Mouse (Mus musculus) limb, embryonic 12.5 days (tissue): Measurements from ENCODE around the gene Phb. TPM values are rescaled to one million over a fixed set of nuclear protein-coding genes. Genes with fewer than 3 reads are reported as not detected.

Experiments used
- ATAC-seq: fragments of 200-750 bp; cut with Nextera tagmentation; 2 replicates; pipeline ENCODE4 v1.8.0; 2017; ENCODE audit warnings: low read depth, moderate TSS enrichment; ENCODE audit not compliant: insufficient number of reproducible peaks, insufficient read depth, low FRiP score, low TSS enrichment
- H3K27ac ChIP-seq: fragments of 300-500 bp; sonication (generic); 2 replicates; pipeline ENCODE4 v1.5.1; 2016; ENCODE audit warnings: mild to moderate bottlenecking, moderate library complexity
- H3K27me3 ChIP-seq: fragments of 300-500 bp; sonication (generic); 2 replicates; pipeline ENCODE4 v1.6.1; 2016; ENCODE audit warnings: mild to moderate bottlenecking, moderate library complexity
- H3K36me3 ChIP-seq: fragments of 300-500 bp; sonication (generic); 2 replicates; pipeline ENCODE4 v1.6.1; 2016; ENCODE audit warnings: mild to moderate bottlenecking, moderate library complexity
- H3K4me1 ChIP-seq: fragments of 300-500 bp; sonication (generic); replicated peaks from 2 replicates; pipeline ENCODE4 v1.6.1; 2016
- H3K4me2 ChIP-seq: fragments of 300-500 bp; sonication (generic); 2 replicates; pipeline ENCODE4 v1.6.1; 2016; ENCODE audit warnings: mild to moderate bottlenecking, moderate library complexity
- H3K4me3 ChIP-seq: fragments of 300-500 bp; sonication (generic); replicated peaks from 2 replicates; pipeline ENCODE4 v1.5.1; 2016; ENCODE audit warnings: mild to moderate bottlenecking
- H3K9ac ChIP-seq: fragments of 300-500 bp; sonication (generic); replicated peaks from 2 replicates; pipeline ENCODE4 v1.6.1; 2016; ENCODE audit warnings: mild to moderate bottlenecking, moderate library complexity
- H3K9me3 ChIP-seq: fragments of 300-500 bp; sonication (generic); 2 replicates; pipeline ENCODE4 v1.6.1; 2016; ENCODE audit warnings: mild to moderate bottlenecking, moderate library complexity
- WGBS: fragments of 180-500 bp; shearing (Covaris S2); methylation state at CpG from one replicate; pipeline ENCODE4 v1.1.7; 2016; 5-methylcytosine and 5-hydroxymethylcytosine counted together
- polyA plus RNA-seq: library from polyadenylated mRNA; unstranded; fragments of >200 nt; fragmentation: Nextera tagmentation; extraction: Ambion mirVana; gene quantifications from 2 replicates; pipeline ENCODE4 v1.2.1, GENCODE M21; 2016

Phb gene
- polyA plus RNA-seq, 1 experiment from 2014 or later: 231 TPM

- ATAC-seq: no peak
- Histone ChIP-seq H3K27ac (peak overlapping the region; percentile 97), H3K4me2 (peak overlapping the region; percentile 97), H3K27me3 (no peaks in the 10 kb centered on the region), H3K9me3 (no peaks in the 10 kb centered on the region), H3K9ac (no peak overlapping the region; the same call in 1 of the 2 replicates), H3K36me3 (no peaks in the 10 kb centered on the region), H3K4me3 (peak overlapping the region; percentile 91), H3K4me1 (peaks cover 38% of the 10 kb centered on the region)
- WGBS: 35% methylated on average over 12 of the region's 12 CpGs
These were observed 45.4 kb downstream of the Phb start for GRCm38 (mm10) chr11:95712085-95712562.

GRCm38 (mm10) chr11:95712563-95713224, 45.9 kb downstream of the Phb start, which contains the start of gene Zfp652:
Gene Zfp652 (plus strand): TSS chr11:95712673.
- Histone ChIP-seq H3K4me3 (peak within 1 kb of the TSS; percentile 91), H3K36me3 (no peaks in the 10 kb centered on the region), H3K27me3 (no peaks in the 10 kb centered on the region), H3K4me1 (peaks cover 35% of the 10 kb centered on the region), H3K27ac (peak within 1 kb of the TSS; percentile 97), H3K9me3 (no peaks in the 10 kb centered on the region), H3K9ac (peak within 1 kb of the TSS; percentile 98), H3K4me2 (peak within 1 kb of the TSS; percentile 97)
- under 1% methylated on average over 49 of the region's 103 CpGs for WGBS
- peak; percentile 88 for ATAC-seq

GRCm38 (mm10) chr11:95713225-95713810, 46.6 kb downstream of the Phb start:
- peak overlapping the region; percentile 91 for H3K4me3 ChIP-seq
- no peaks in the 10 kb centered on the region for H3K27me3 ChIP-seq
- peak overlapping the region; percentile 97 for H3K27ac ChIP-seq
- H3K36me3 ChIP-seq: no peaks in the 10 kb centered on the region
- WGBS: under 1% methylated on average over 43 of the region's 49 CpGs
- peak overlapping the region; percentile 97 for H3K4me2 ChIP-seq
- H3K9ac ChIP-seq: peak overlapping the region; percentile 98
- no peaks in the 10 kb centered on the region for H3K9me3 ChIP-seq
- peaks cover 28% of the 10 kb centered on the region for H3K4me1 ChIP-seq
- ATAC-seq: peak; percentile 32; the same call in 1 of the 2 replicates

GRCm38 (mm10) chr11:95713811-95714241, 47.1 kb downstream of the Phb start:
- peak overlapping the region; percentile 98 for H3K9ac ChIP-seq
- H3K9me3 ChIP-seq: no peaks in the 10 kb centered on the region
- H3K4me1 ChIP-seq: peaks cover 28% of the 10 kb centered on the region
- peak overlapping the region; percentile 97 for H3K4me2 ChIP-seq
- no peaks in the 10 kb centered on the region for H3K36me3 ChIP-seq
- no peak for ATAC-seq
- H3K27me3 ChIP-seq: no peaks in the 10 kb centered on the region
- peak overlapping the region; percentile 91 for H3K4me3 ChIP-seq
- H3K27ac ChIP-seq: peak overlapping the region; percentile 97
- under 1% methylated on average over 13 of the region's 13 CpGs for WGBS

- WGBS: 49% methylated on average over 7 of the region's 7 CpGs
These were observed 47.7 kb downstream of the Phb start for GRCm38 (mm10) chr11:95714411-95714810.

GRCm38 (mm10) chr11:95716136-95716535, 49.4 kb downstream of the Phb start:
- H3K9ac ChIP-seq: no peak overlapping the region
- H3K27me3 ChIP-seq: no peaks in the 10 kb centered on the region
- H3K4me2 ChIP-seq: no peak overlapping the region
- H3K4me1 ChIP-seq: peaks cover 28% of the 10 kb centered on the region
- no peak overlapping the region for H3K27ac ChIP-seq
- H3K9me3 ChIP-seq: no peaks in the 10 kb centered on the region
- no peak overlapping the region for H3K4me3 ChIP-seq
- WGBS: 71% methylated on average over 8 of the region's 8 CpGs
- ATAC-seq: no peak
- no peaks in the 10 kb centered on the region for H3K36me3 ChIP-seq

More at GRCm38 (mm10) chr11:95714411-95714810, 47.7 kb downstream of the Phb start:
- H3K9me3 ChIP-seq: no peaks in the 10 kb centered on the region
- peaks cover 28% of the 10 kb centered on the region for H3K4me1 ChIP-seq
- H3K36me3 ChIP-seq: no peaks in the 10 kb centered on the region
- no peak for ATAC-seq
- peak overlapping the region; percentile 98 for H3K9ac ChIP-seq
- H3K27me3 ChIP-seq: no peaks in the 10 kb centered on the region
- peak overlapping the region; percentile 97 for H3K4me2 ChIP-seq
- peak overlapping the region; percentile 91 for H3K4me3 ChIP-seq
- no peak overlapping the region for H3K27ac ChIP-seq

GRCm38 (mm10) chr11:95719356-95719755, 52.6 kb downstream of the Phb start:
- Histone ChIP-seq H3K27me3 (no peaks in the 10 kb centered on the region), H3K9me3 (no peaks in the 10 kb centered on the region), H3K4me1 (peaks cover 20% of the 10 kb centered on the region), H3K4me3 (no peak overlapping the region), H3K9ac (no peak overlapping the region), H3K4me2 (no peak overlapping the region), H3K36me3 (no peaks in the 10 kb centered on the region), H3K27ac (no peak overlapping the region)
- no peak for ATAC-seq
- 92% methylated on average over 3 of the region's 3 CpGs for WGBS

GRCm38 (mm10) chr11:95723287-95723686, 56.5 kb downstream of the Phb start, which contains the start of gene B130006D01Rik:
Gene B130006D01Rik (plus strand): TSS chr11:95723587.
- Histone ChIP-seq H3K9ac (no peak within 1 kb of the TSS), H3K36me3 (no peaks in the 10 kb centered on the region; the same call in 1 of the 2 replicates), H3K27ac (no peak within 1 kb of the TSS), H3K4me1 (no peaks in the 10 kb centered on the region), H3K27me3 (no peaks in the 10 kb centered on the region), H3K9me3 (no peaks in the 10 kb centered on the region), H3K4me2 (no peak within 1 kb of the TSS), H3K4me3 (no peak within 1 kb of the TSS)
- ATAC-seq: no peak
- 98% methylated on average over 5 of the region's 5 CpGs for whole genome bisulfite sequencing

- no peak overlapping the region for H3K4me3 ChIP-seq
- H3K36me3 ChIP-seq: no peaks in the 10 kb centered on the region; the same call in 1 of the 2 replicates
- H3K27me3 ChIP-seq: no peaks in the 10 kb centered on the region
- H3K9ac ChIP-seq: no peak overlapping the region
- H3K4me2 ChIP-seq: no peak overlapping the region
- H3K4me1 ChIP-seq: no peaks in the 10 kb centered on the region
- no peaks in the 10 kb centered on the region for H3K9me3 ChIP-seq
- H3K27ac ChIP-seq: no peak overlapping the region
- no peak for ATAC-seq
- WGBS: 94% methylated on average over 4 of the region's 4 CpGs
These were observed 57.7 kb downstream of the Phb start for GRCm38 (mm10) chr11:95724466-95724865.

GRCm38 (mm10) chr11:95726156-95726555, 59.4 kb downstream of the Phb start:
- no peaks in the 10 kb centered on the region; the same call in 1 of the 2 replicates for H3K36me3 ChIP-seq
- H3K9ac ChIP-seq: no peak overlapping the region
- no peak overlapping the region for H3K4me3 ChIP-seq
- no peaks in the 10 kb centered on the region for H3K4me1 ChIP-seq
- no peak overlapping the region for H3K4me2 ChIP-seq
- no peaks in the 10 kb centered on the region for H3K9me3 ChIP-seq
- no peak for ATAC-seq
- H3K27ac ChIP-seq: no peak overlapping the region
- H3K27me3 ChIP-seq: no peaks in the 10 kb centered on the region
- WGBS: 79% methylated on average over 4 of the region's 4 CpGs

- 92% methylated on average over 5 of the region's 5 CpGs for WGBS
- Histone ChIP-seq H3K27me3 (no peaks in the 10 kb centered on the region), H3K36me3 (no peaks in the 10 kb centered on the region; the same call in 1 of the 2 replicates), H3K4me2 (no peak overlapping the region), H3K27ac (no peak overlapping the region), H3K9me3 (no peaks in the 10 kb centered on the region), H3K4me3 (no peak overlapping the region), H3K9ac (no peak overlapping the region), H3K4me1 (no peaks in the 10 kb centered on the region)
- no peak for ATAC-seq
These were observed 61.2 kb downstream of the Phb start for GRCm38 (mm10) chr11:95727947-95728346.
